Mouse (Mus musculus): ENCODE results near the gene Ccdc22.

Ccdc22 gene

GRCm38 (mm10) chrX:7604879-7605574 lies at the start of gene Ccdc22:
Gene Ccdc22 (minus strand): TSS chrX:7605517.
- peak; percentile 62 for DNase-seq (ENCODE audit: low read depth)

DNA sequence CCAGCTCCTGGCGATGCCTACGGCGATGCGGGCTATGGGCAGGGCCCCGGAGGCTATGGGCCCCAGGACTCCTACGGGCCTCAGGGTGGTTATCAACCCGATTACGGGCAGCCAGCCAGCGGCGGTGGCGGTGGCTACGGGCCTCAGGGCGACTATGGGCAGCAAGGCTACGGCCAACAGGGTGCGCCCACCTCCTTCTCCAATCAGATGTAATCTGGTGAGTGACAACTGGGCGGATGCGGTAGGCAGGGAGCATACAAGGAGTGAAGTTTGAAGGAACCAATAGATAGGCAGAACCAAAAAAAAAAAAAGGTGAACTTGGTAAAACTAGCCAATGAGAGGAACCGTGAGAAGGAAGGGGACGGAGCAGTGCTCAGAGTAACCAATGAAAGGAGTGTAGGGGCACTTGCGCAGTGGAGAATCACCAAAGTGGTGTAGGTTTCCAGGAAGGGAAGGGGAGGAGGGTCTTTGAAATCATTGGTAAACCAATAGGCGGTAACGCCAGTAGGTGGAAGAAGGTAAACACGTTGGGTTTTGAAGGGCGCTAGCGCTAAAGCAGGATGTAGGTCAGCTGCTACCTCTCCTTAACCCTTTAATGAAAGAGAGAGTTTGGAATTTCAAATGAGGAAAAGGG lies 43.5 kb upstream of the Ccdc22 start:
- DNase-seq (ENCODE audit: low read depth), result peak; percentile 94

GRCm38 (mm10) chrX:7645349-7645748 lies 40.0 kb upstream of the Ccdc22 start:
- no peak for DNase-seq (ENCODE audit: low read depth)

DNA sequence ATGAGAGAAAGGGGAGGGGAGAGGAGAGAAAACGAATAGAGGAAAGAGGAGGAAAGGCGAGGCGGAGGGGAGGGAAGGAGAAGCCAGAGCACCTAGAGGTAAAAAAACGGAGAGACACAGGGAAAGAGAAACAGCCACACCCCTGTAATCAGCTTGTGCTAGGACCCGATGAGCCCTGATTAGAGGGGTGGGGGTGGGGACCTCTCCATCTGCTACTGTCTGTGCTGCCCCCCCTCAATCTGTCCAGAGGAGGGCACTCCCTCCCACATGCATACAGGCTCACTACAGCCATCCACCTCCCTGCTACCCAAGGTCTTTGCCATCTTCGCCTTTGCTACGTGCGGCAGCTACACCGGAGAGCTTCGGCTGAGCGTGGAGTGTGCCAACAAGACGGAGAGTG lies 35.5 kb upstream of the Ccdc22 start:
- DNase-seq (ENCODE audit: low read depth), result no peak

DNA sequence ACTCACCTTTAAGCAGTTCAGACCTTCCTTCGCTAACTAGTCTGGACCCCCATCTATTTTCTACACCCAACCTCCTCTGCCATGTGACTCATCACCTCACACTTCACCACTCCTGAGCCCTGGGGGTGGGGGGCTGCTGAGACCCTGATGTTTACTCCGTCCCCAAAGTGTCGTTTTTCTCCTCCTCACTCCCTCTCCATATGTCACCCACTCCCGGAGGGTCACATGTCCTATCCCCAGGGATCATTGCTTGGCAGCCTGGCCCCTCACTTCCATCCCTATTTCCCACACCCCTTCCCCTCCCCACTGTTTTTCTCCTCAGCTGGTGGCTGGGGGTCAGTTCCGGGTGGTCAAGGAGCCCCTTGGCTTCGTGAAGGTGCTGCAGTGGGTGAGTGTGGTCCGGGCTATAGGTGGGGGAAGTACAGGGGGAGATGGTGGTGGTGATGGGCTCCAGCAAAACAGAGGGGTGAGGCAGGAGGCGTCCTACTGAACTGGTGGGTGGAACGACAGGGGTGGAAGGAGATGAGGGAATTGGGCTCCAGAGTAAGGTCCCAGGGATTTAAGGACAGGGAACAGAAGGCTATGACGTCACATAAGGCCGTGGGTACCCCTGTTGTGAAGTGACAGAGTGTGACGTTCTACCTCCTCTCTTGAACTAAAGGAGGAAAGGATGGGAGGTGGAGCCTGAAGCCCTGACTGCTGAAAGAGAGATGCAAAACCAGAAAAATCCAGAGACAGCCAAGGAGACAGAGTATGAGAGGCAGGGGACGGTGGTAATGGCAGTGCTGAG lies 34.4 kb upstream of the Ccdc22 start:
- no peak for DNase-seq (ENCODE audit: low read depth)

DNA sequence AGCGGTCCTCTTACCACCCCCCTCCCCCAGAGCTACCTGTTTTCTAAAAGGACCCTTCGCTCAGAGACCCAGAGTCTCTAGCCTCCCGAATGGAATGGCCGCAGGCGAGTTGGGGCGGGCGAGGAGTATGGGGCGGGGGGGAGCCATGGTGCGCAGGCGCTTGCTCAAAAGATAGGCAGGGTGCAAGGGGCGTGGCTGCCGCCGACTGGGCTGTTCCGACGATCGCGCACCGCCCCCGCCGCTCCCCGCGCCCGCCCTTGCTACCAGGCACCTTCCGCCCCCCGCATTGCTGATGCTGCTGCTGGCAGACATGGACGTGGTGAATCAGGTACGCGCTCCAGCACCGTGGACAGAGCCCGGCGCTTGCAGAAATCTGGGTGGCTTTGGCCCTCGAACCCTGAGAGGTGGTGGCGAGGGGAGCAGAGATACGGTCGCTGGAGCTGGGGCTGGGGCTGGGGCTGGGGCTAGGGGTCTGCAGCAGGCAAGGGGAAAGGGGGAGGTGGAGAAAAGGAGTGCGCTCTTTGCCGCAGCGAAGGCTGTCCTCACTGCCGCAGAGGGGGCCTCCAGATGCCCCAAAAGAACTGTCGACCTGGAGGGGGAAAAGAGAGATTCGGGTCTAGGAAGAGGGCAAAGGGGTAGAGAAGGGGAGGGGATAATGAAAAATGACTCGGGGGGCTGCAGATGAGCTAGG lies 33.2 kb upstream of the Ccdc22 start, which contains the start of gene Syp:
Syp (plus strand) TSS at position 71 of the 691 bp plus-strand sequence.
- DNase-seq (ENCODE audit: low read depth), result no peak

GRCm38 (mm10) chrX:7635101-7635500 lies 29.8 kb upstream of the Ccdc22 start:
- DNase-seq (ENCODE audit: low read depth), result no peak

- DNase-seq (ENCODE audit: low read depth), result no peak
Observed at GRCm38 (mm10) chrX:7632560-7632959, 27.2 kb upstream of the Ccdc22 start.

DNA sequence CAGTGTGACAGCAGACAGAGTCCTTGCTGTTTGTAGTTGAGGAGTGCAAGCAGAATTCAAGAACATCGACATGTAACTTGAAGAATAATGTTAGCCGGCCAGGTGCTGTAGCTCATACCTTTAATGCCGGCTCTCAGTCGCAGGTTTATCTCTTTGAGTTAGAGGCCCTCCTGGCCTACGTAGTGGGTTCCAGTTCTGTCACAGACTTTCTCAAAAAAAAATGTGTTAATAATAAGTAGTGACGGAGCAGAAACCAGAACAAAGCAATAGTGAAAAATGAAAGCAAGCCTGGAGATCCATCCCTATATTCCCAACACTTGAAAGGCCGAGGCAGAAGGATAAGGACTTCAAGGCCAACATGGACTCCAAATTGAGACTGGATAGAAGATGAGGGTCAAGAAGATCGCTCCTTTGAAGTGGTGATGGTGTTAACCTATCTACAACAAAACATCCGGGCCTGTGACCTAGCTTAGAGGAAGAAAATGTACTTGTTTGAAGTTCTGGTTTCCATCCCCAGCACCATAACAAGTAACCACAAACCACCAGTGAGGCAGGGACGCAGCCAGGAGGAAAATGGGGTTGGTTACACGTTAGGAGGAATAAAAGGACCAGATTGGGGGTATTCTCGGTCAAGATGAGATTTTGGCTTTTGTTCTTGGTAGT lies 12.7 kb upstream of the Ccdc22 start:
- no peak for DNase-seq (ENCODE audit: low read depth)

GRCm38 (mm10) chrX:7610536-7611258 lies 5.4 kb upstream of the Ccdc22 start:
- DNase-seq (ENCODE audit: low read depth), result no peak

- DNase-seq (ENCODE audit: low read depth), result no peak
Observed at GRCm38 (mm10) chrX:7610035-7610434, 4.7 kb upstream of the Ccdc22 start.

DNA sequence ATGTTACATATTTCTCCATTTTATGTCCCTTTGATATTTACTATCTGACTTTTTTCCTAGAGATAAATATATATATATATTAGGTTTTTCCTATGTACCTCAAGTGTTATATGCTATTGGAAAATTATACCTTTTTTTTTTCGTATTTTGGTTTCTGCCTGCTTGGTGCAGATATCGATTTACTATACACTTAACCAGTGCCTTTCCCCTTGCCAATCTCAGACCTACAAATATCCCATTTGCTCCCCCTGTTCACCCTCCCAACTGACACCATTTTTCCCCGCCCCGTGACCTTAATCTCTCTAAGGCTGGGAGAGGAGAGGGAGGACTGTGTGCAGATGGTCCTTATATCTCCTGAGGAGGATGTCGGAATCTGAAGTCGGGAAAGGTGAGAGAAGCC lies 1.5 kb upstream of the Ccdc22 start, which contains the start of gene Cacna1f:
Cacna1f (plus strand) TSS at position 301 of the 400 bp plus-strand sequence.
- DNase-seq (ENCODE audit: low read depth), result no peak

GRCm38 (mm10) chrX:7605575-7605941 lies 241 bp upstream of the Ccdc22 start:
- DNase-seq (ENCODE audit: low read depth), result no peak

- no peak for DNase-seq (ENCODE audit: low read depth)
Observed at GRCm38 (mm10) chrX:7604004-7604403, 1.3 kb downstream of the Ccdc22 start.

DNA sequence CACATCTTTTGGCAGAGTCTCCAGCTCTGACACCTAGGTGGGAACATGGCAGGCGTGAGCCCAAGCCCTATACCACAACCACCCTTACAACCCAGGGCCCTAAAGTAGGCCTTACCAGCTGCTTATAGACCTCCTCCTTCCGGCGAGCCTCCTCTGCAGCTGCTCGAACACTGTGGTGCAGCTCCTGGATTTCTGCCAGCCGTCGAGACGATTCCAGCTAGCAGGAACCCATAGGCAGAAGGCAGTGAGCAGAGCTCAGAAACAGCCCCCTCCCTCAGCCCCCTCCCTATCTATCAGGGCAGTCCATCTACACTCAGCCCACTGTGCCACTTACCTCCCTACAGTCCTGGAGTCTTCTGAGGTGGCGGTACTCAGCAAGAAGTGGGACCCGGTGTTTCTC lies 9.9 kb downstream of the Ccdc22 start:
- DNase-seq (ENCODE audit: low read depth), result no peak

DNA sequence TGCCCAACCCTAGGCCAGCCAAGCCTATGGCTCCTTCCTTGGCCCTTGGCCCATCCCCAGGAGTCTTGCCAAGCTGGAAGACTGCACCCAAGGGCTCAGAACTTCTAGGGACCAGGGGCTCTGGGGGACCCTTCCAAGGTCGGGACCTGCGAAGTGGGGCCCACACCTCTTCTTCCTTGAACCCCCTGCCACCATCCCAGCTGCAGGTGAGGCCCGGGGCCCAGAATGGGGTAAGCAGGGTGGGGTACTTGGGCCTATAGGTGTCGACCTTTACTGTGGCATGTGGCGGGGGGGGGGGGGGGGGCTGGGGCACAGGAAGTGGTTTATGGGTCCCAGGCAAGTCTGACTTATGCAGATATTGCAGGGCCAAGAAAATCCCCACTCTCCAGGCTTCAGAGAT lies 19.0 kb downstream of the Ccdc22 start:
- no peak for DNase-seq (ENCODE audit: low read depth)

DNA sequence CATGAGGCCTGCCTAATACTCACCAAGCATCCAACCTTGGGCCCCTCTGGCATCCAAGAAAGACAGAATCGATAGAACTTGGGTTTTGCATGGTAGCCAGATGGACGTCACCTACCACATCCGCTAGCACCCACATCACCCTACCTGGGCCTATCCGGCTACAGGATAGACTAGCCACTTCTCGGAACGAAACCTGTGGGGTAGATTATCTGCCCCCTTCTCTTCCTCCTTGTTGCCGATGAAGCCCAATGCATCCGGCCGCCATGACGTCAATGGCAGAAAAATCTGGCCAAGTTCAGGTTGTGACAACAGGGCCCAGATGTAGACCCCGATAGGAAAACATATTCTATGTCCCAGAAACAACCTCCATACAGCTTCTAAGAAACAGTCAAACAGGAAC lies 21.4 kb downstream of the Ccdc22 start:
- no peak for DNase-seq (ENCODE audit: low read depth)

DNA sequence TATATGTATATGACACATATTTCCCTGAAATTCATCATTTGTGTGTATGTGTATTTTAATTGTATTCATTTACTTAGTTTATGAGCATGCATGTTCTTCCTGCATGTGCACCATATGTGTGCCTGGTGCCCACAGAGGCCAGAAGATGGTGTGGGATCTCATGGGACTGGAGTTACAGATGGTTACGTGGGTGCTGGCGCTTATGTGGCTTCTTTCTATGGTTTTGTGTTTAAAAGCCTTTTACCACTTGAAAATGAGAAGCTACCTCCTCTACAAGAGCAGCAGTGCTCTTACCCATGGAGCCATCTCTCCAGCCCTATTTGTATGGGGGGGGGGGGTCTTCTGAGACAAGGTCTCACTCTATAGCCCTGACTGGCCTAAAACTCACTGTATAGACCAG lies 24.2 kb downstream of the Ccdc22 start:
- DNase-seq (ENCODE audit: low read depth), result no peak

- DNase-seq (ENCODE audit: low read depth), result no peak
Observed at GRCm38 (mm10) chrX:7574885-7575231, 30.5 kb downstream of the Ccdc22 start.

GRCm38 (mm10) chrX:7574087-7574884 lies 31.0 kb downstream of the Ccdc22 start, which contains the start of gene Ppp1r3f:
Gene Ppp1r3f (minus strand): TSS chrX:7574283.
- DNase-seq (ENCODE audit: low read depth), result peak; percentile 79

All from fibroblast of lung, adult 2 months (primary cell).